Mouse (Mus musculus) frontal cortex, adult (tissue): ENCODE results near the gene Ccl5.

Experiments used
- ATAC-seq: cut with Nextera tagmentation; 2 replicates; pipeline ENCODE4 v1.9.2; 2017; ENCODE audit warnings: mild to moderate bottlenecking, moderate library complexity, mixed read lengths; ENCODE audit not compliant: low TSS enrichment

Ccl5 gene

DNA sequence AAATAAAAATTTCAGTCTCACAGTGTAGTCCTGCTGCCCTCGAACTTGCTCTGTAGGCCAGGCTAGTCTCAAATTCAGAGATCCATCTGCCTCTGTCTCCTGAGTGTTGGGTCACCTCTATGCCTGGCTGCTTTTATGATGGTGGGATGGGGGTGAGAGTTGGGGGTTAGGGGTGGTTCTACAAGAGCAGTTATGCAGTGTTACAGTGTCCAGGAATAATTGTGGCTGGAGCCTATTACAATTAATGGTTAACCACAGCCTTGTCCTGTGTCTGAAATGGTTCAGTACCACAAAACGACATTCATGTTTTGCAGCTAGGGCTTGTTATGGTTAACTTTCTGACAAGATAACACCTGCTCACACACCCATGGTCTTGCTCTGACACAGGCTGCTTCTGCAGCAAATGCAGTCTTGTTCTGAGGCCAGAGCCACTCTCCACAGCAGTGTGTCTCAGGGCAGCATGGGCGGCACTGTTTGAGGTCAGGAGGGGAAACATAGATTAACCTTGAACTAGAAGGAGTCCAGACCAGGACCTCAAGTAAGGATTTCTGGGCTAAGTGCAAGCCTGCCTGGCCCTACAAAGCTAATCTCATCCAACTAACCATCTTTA is 8.5 kb upstream of the Ccl5 start:
- no peak for ATAC-seq

DNA sequence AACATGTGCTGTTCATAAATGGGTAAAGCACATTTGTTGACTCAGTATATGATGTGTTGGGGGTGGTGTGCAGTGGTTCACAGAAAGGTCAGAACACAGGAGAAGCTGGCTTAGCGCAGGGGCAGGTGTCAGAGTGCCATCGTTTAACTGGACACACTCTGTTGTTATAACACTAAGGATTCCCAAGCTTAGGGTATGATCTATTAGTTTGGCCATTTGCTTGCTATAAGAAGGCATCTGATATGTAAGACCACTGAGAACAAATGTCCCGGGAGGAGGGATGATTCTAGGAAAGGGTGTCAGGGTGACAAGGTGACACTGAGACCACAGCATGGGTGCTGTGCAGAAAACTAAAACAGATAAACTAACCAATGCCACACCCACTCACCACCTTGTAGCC is 6.5 kb upstream of the Ccl5 start:
- ATAC-seq, result no peak

DNA sequence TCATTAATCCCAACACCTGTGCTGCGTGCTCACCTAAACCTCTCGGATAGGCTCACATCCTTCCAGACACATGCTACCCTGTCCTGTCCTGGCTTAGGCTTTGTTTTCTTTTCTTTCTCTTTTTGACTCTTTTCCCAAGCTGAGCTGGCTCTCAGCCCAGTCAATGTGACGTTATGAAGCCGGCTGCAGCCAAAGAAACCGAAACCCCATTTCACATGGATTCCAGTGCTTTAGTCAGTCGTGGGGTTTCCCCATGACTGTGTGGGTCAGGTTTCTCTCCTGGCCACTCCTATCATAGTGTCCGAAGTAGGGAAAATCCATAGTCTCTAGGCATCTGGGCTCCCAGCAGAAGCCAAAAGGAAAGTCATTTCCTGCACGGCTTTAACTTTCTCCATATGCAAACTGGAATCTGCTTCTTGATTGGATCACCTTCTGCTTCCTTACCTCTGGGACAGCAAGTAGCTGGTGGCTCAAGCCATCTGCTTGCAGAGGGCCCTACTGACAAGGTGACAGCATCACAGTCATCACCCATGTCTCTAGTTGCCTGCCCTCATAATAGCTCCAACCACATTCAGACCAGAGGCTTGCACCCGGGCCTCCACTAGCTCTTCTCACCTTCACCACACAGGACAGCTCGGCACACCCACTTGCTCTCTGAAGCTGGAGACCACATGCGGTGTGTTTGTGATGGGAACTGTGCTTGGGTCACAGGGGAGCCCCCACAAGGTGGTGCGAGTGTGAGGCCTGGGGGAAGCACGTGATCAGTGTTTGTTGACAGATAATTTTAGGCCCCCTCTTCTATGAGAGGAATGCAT is 4.5 kb upstream of the Ccl5 start:
- peak; percentile 82 for ATAC-seq

GRCm38 (mm10) chr11:83534143-83534542 is 3.8 kb upstream of the Ccl5 start:
- ATAC-seq, result 0 out of 2 replicates have a peak, but pooled peaks have one; percentile 16

- ATAC-seq, result no peak
These were observed 2.9 kb upstream of the Ccl5 start for GRCm38 (mm10) chr11:83533192-83533591.

GRCm38 (mm10) chr11:83529024-83529423 is 1.3 kb downstream of the Ccl5 start:
- ATAC-seq, result peak; percentile 83

DNA sequence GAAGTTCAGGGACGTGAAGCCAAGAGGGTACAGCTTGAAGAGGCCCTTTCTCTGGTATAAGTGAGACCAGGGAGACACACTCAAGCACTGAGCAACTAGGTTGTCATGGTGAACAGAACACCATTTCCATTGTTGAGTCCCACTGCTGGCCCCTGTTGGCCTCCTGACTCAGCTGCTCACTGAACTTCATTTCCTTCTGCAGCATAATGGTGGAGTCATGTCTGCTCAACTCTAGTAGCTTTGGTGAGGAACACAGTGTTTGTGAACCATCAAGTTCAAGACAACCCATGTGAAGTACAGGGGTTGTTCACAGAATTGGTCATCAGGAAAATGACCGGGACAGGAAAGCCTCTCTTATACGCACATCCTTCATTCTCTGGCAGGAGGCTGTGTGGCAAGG is 8.2 kb downstream of the Ccl5 start, which contains the start of gene Heatr9:
Heatr9 (minus strand) TSS at position 101 of the 400 bp plus-strand sequence.
- ATAC-seq, result no peak

DNA sequence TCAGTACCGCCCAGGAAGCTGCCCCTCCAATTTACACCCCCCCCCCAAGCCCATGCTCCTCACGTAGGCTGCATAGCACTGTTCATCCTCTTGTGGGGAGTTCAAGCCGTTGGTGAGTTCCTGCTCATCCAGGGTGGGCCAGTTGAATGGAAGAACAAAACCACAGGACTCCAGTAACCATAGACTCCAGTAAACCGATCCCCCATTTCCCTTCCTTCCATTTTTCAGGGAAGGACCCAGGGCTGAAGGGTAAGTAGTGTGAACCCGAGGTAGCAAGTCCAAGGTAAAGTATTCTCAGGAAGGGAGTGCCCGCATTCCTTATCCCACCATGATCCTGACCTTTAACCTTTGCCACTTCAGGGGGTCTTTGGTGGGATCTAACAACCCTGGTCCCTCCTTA is 11.9 kb downstream of the Ccl5 start:
- no peak for ATAC-seq

GRCm38 (mm10) chr11:83517153-83517552 is 13.2 kb downstream of the Ccl5 start:
- ATAC-seq, result no peak

DNA sequence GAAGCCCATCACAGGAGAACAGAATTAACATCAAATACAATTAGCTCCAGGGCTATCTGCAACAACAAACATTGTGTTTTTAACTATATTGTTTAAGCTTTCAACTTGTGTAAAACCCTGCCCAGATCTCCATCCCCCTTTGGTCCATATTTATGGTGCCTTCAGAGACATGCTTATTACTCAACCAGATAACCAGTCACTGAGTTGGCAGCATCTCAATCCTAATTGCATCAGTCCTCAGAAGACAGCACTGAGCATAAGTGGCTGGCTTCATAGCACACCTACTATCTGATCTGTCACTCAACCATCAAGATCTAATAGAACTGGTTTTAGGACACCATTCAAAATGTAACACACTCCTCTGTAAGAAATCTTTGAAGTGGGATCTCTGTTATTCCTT is 20.8 kb downstream of the Ccl5 start:
- ATAC-seq, result no peak

DNA sequence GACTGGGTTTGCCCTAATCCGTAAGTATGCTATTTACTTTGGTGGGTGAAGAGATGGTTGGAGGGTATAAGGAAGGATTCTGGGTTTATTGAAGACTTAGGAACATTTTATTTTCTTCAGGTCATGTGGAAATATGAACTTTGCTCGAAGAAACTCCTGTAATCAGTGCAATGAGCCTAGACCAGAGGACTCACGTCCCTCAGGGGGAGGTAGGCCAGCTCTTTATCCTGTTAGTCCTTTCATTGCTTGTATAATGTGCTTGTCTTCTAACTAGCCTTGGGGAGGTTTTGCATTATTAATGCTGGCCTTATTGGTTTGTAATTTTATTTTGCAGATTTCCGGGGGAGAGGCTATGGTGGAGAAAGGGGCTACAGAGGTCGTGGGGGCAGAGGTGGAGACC is 26.0 kb downstream of the Ccl5 start:
- ATAC-seq, result no peak

DNA sequence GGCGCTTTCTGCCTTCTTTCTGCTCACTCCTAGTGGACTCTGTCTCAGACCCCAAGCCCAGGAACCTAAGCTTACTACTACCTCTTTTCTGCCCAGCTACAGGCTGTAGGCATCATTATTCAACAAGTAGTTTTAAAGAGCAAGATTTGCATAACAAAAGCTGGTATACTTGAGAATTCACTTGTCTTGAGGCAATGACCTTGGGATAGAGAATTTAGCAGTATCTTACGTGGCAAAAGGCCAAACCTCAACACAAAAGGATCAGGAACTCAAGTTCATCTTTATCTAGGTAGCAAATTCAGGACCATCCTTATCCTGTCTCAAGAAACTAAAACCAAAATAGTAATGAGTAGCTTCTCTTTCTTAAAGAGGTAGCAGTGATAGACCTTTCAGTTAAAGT is 34.7 kb downstream of the Ccl5 start:
- ATAC-seq, result no peak

DNA sequence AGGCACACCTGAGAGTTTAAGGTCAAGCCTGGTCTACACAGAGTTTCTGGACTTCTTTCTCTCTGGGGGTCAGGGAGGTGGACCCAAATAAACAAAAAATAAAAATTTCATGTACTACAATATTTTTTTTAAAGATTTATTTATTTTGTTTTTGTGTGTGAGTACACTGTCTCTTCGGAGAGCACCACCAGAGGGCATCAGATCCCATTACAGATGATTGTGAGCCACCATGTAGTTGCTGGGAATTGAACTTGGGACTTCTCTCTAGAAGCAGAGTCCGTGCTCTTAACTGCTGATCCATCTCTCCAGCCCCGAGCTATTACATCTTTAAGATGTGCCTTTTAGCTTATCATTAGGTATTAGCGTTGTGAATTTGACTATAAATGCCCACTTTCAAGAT is 38.8 kb downstream of the Ccl5 start:
- no peak for ATAC-seq
